Mouse (Mus musculus): ENCODE results near the gene Gm2696.

DNA sequence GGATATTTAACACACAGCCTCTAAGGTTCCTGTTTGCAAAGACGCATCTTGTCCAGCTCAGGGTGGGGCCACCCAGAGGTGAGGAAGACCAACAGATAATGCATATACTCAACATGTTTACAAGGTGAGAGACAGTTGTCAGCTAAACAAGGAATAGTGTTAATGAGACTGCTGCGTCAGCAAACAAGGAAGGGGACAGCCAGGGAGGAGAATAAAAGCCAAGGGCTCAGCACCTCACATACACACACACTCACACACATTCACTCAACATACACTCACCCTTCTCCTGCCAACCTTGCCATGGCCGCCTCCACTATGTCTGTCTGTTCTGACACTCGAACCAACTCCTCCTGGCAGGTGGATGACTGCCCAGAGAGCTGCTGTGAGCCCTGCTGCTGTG, at the start of gene Gm2696:
- TF ChIP-seq POLR2A (IDR thresholded peaks at IDR 0.05; ENCODE audit: borderline replicate concordance, low read depth, low read length) = no peak
- TF ChIP-seq CTCF (IDR thresholded peaks at IDR 0.05; ENCODE audit: low read depth, low read length) = no peak
